Mouse (Mus musculus) 3T3-L1 (cell line): ENCODE measurements at regions not wholly inside any gene's neighbourhood (a gene's known extent, or its start where the extent isn't known, plus 50 kb on each side); places are given as distances from the start of the nearest gene placed in this dataset.
"Not testable (repeated sequence)": the region's sequence is repeated elsewhere in the genome, so short reads cannot be mapped to it uniquely, and the experiment has no call there.

Source experiments
- DNase-seq: peaks from one replicate; pipeline ENCODE4 v3.0.0-alpha.2; 2015; ENCODE audit warnings: low read depth, low spot score

GRCm38 (mm10) chr10:118984580-118984979 lies 114.6 kb upstream of the Dyrk2 start:
- peak; percentile 47 for DNase-seq

- DNase-seq = no peak
Observed at GRCm38 (mm10) chr10:118981446-118981845, 111.4 kb upstream of the Dyrk2 start.

- no peak for DNase-seq
Observed at GRCm38 (mm10) chr10:118979339-118979738, 109.3 kb upstream of the Dyrk2 start.

GRCm38 (mm10) chr10:118978181-118978743 lies 108.3 kb upstream of the Dyrk2 start:
- DNase-seq = no peak

- no peak for DNase-seq
Observed at GRCm38 (mm10) chr10:118976447-118976846, 106.4 kb upstream of the Dyrk2 start.

GRCm38 (mm10) chr10:118975772-118976171 lies 105.8 kb upstream of the Dyrk2 start:
- no peak for DNase-seq

GRCm38 (mm10) chr10:118973324-118973723 lies 103.3 kb upstream of the Dyrk2 start:
- DNase-seq = no peak

GRCm38 (mm10) chr10:118972626-118973025 lies 102.6 kb upstream of the Dyrk2 start:
- no peak for DNase-seq

- no peak for DNase-seq
Observed at GRCm38 (mm10) chr10:118970457-118971175, 100.6 kb upstream of the Dyrk2 start.

GRCm38 (mm10) chr10:118961713-118962181 lies 91.7 kb upstream of the Dyrk2 start:
- DNase-seq = no peak

- no peak for DNase-seq
Observed at GRCm38 (mm10) chr10:118960076-118960475, 90.1 kb upstream of the Dyrk2 start.

GRCm38 (mm10) chr10:118959623-118960022 lies 89.6 kb upstream of the Dyrk2 start:
- DNase-seq = no peak

- no peak for DNase-seq
Observed at GRCm38 (mm10) chr10:118956352-118956751, 86.3 kb upstream of the Dyrk2 start.

- DNase-seq = no peak
Observed at GRCm38 (mm10) chr10:118953440-118953839, 83.4 kb upstream of the Dyrk2 start.

- DNase-seq = no peak
Observed at GRCm38 (mm10) chr10:118952756-118953155, 82.7 kb upstream of the Dyrk2 start.

- DNase-seq = peak; percentile 59
Observed at GRCm38 (mm10) chr10:118947724-118948123, 77.7 kb upstream of the Dyrk2 start.

GRCm38 (mm10) chr10:118947016-118947674 lies 77.1 kb upstream of the Dyrk2 start:
- DNase-seq = peak; percentile 37

GRCm38 (mm10) chr10:118927316-118927715 lies 57.3 kb upstream of the Dyrk2 start:
- no peak for DNase-seq

- no peak for DNase-seq
Observed at GRCm38 (mm10) chr10:118923473-118924185, 53.6 kb upstream of the Dyrk2 start.

- DNase-seq = not testable (repeated sequence)
Observed at GRCm38 (mm10) chr10:118922120-118922519, 52.1 kb upstream of the Dyrk2 start.
